Mouse (Mus musculus) NIH3T3 (cell line): ENCODE measurements around the gene Samd15.
"Not testable (repeated sequence)": the region's sequence is repeated elsewhere in the genome, so short reads cannot be mapped to it uniquely, and the experiment has no call there.

Source experiments
- DNase-seq: peaks from one replicate; pipeline ENCODE4 v3.0.0-alpha.2; 2012; ENCODE audit warnings: low read depth

Gene Samd15

DNA sequence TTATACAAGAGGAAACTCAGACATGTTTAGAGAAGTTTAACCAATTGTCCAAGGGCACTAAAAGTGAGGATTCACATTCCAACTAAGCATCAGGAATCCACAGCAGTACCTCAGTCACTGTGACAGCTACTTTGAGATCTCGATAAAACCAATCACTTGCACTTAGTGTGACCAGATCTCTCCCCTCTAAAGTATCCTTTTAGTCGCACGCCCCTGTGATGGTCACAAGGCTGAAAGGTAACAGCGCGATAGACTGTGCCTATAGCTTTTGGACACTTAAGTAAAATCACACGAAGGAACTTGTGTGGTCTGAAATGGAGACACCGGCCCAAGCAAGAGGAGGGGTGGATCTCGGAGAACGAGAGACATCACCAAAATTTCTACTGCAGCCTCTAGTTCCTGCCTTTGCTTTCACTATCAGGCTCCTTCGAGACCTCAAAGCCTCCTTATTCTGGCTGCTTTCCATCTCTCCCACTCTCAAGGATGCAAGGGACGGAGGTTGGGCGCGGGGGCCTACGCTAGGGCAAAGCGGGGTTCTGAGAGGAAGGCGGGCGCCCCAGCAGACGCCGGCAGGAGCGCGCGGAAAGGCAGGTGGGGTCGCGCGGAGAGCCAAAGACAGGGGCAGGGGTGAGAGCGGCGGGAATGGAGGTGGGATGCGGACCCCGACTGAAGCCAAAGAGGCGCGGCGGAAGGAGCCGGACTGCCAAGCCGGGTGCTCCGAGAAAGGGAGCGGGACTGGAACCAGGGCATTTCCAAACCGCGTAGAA lies at the start of gene Samd15:
TSS of gene Samd15 (plus strand) at position 518 of the 767 bp plus-strand sequence.
- DNase-seq, result peak; percentile 61

DNA sequence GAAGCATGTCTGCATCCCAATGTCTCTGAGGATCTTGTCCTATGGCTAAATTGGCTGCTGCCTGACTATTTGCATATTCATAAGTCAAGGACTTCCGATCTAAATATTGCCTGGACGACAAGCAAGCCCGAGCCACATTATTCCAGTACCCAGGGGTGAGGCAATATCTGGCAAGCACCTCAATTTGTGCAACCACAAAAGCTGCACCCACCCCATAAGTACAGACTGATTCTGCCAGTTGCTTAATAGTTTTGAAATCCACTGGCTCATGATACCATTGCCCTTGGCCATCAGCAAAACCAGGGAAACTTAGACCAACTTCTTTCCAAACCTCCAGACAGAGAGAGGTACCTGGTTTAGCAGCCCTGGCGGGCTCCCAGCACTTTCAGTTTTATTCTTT lies 45.1 kb upstream of the Samd15 start:
- peak; percentile 48 for DNase-seq

DNA sequence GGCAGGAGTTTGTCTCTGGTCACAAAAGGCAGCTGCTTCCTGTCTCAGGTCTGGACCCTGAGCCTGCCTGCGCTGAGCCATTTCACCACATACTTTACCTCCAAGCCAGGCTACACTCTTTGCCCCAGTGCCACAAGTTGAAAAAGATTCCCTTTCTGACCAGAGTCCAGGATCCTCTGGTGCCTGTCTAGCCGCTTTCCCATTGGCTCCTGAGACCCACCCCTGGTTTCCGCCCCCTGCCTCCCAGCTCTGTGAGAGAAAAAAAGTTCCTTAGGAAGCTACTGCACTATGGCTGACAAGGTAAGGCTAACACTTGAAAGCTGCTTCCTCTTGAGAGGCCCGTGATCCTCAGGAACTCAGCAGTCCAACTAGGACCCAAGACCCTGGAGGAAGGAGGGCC lies 42.2 kb upstream of the Samd15 start:
- no peak for DNase-seq

- no peak for DNase-seq
Measured at GRCm38 (mm10) chr12:87158099-87158498, 41.4 kb upstream of the Samd15 start.

GRCm38 (mm10) chr12:87160310-87160709 lies 39.2 kb upstream of the Samd15 start:
- no peak for DNase-seq

DNA sequence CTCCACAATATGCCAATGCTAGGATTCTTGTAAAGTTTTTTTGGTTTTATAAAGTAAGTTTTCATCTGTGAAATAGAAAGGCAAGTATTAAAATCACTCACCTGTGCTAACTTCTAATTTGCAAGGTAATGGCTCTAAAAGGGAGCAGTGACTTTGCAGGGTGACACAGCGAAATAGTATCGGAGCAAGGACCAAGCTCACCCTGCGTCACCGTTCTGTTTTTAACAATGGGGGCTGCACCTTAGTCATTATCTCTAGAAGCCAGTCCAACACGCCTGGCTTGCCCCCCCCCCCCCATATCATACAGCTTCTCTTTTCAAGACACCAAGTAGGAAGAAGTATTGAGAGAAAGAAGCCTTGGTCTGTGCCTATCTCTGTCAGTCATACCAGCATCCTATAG lies 38.7 kb upstream of the Samd15 start:
- DNase-seq, result no peak

DNA sequence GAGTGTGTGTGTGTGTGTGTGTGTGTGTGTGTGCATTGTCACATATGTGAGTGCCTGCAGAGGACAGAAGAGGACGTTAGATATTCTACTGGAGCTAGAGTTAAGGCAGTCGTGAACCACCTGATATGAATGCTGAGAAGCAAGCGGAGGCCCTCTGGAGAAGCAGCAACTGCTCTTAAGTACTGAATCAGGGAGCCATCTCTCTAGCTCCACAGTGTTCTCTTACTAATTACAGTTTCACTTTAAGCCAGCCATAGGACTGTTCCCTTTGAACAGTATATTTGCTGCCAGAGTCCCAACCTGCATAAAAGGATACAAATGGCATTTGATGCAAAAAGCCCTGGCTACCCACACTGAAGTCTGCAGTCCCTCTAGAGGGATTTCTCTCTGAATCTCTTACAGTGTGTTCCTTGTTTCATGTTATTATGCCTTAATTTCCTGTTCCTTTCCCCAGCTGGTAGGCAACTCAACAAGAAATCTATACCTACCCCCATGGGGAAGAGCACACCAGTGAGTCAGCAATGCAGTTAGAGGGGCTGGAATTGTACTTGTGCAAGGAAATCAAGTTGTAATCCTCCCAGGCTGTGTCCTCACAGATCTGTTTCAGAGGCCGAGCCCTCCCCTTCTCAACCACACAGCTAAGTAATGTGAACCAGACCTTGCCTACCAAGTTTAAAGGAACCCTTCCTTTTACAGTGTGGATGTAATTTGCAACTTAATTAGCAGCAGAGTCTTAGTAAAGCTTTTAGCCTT lies 24.2 kb upstream of the Samd15 start:
- peak; percentile 81 for DNase-seq

DNA sequence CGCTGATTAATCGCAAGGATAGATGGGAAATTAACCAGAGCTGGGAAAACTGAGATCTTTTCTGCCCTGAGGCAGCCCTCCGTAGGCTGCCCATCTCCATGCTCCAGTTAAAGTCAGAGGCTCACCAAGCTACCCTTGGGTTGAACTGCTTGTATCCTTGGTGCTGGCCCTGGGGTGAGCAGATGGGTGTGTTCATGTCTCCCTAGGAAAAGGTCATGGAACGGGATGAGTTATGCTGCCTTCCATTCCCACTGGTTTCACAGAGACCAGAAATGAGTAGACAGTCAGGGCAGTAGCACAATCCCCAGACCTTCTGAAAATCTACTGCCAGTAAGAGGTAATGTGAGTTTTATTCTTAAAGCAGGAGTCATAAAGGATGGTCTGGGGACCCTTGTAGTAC lies 21.9 kb upstream of the Samd15 start:
- no peak for DNase-seq

GRCm38 (mm10) chr12:87193008-87193407 lies 6.5 kb upstream of the Samd15 start:
- DNase-seq, result no peak

DNA sequence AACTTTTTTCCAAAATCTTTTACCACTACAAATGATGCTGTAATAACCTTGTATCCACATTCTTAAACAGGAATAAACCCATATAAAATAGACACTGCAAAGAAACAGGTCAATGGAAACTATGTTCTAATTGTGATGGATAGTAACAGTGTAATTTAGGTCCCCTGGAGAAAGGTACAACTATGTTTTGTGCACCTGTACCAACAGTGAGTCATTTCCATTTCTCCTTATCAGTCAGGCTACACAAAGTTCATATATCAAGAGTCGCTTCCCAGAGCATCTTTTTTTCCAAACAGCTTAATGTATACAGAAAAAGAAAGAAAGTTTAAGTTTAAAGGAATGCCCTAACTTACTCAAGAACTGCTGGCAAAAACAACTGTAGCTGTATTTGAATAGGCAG lies 4.5 kb upstream of the Samd15 start:
- no peak for DNase-seq

DNA sequence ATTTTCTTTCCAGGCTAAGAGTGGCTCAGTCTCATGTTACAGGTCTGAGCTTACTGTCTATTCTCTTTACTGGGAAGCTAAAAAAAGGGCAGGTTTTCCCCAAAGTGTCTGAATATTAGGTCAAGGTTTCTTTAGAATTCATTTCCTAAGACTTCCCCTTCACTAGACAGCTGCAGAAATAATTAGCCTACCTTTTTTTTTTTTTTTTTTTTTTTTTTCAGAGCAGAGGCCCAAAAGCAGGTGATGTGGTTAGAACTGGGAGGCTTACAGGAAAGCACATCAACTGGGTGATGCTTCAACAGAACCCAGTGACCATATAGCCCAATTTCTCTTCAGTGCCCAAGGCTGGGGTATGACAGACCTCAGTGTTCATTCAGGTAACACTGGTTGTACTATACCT lies 3.2 kb upstream of the Samd15 start:
- DNase-seq, result no peak

DNA sequence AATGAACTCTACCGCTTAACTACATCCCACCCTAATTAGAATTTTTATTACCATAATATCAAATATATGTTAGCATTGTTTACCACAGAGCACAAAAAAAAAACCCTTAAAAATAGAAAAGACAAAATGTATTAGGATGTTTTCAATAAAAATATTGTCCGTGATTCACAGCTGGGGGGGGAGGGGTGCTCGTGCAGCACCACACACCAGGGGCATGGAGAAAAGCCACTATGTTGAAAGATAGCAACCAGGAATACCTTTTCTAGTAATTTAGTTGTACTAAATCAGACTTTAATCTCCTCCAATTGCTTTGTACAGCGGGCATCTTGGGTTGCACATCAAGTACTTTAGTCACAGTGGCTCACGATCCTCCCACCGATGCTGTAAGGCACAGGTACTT lies 731 bp upstream of the Samd15 start:
- DNase-seq, result no peak

DNA sequence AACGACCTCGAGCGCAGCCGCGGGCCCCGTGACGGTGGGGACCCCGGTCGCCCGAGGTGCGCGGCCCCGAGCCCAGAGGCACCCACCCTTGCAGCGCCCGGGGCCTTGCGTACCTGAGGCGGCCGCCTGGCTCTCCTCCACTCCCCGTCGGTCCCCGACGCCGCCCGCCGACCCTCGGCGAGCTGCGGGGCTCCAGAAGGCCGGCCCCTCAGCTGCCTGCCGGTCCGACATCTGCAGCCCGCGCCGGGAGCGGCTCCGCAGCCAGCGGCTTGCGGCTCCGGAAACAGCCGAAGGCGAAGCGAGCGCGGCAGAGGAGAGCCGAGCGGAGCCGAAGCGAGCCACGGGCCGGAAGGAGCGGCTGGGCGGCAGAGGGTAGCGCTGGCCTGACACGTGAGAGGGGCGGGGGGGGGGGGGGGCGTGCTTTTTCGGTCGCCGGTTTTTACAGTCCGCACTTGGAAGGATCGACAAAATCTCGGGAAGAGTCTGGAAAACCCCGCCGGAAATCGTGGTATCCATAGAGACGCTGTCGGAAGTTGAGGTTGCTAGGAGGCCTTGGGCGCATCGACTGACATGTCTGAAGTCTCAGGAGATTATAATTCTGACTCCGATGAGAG lies 557 bp downstream of the Samd15 start, which contains the start of gene Tmed8:
TSS of gene Tmed8 (minus strand) at position 482 of the 614 bp plus-strand sequence.
- peak; percentile 89 for DNase-seq

GRCm38 (mm10) chr12:87201694-87202093 lies 2.2 kb downstream of the Samd15 start:
- DNase-seq, result no peak

- not testable (repeated sequence) for DNase-seq
Measured at GRCm38 (mm10) chr12:87205789-87206188, 6.3 kb downstream of the Samd15 start.

GRCm38 (mm10) chr12:87212844-87213606 lies 13.5 kb downstream of the Samd15 start:
- no peak for DNase-seq

DNA sequence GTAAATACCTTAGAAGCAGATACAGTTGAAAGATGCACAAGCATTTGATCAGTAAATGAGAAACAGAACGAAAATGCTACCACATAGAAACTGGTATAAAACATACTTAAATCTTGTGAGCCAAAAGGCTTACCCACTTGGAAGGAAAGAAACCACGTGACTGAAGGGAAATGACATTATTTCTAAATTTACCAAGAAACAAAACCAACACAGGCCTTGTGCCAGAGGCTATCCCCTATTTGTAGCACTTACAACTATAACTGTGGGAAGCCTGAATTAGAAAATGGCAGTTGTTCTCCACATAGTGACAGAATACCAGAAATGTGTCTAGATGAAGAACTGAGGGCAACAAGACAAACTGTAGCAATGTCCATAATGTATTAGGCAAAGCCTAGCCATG lies 16.5 kb downstream of the Samd15 start:
- DNase-seq, result peak; percentile 32

- peak; percentile 21 for DNase-seq
Measured at GRCm38 (mm10) chr12:87217596-87217995, 18.1 kb downstream of the Samd15 start.

DNA sequence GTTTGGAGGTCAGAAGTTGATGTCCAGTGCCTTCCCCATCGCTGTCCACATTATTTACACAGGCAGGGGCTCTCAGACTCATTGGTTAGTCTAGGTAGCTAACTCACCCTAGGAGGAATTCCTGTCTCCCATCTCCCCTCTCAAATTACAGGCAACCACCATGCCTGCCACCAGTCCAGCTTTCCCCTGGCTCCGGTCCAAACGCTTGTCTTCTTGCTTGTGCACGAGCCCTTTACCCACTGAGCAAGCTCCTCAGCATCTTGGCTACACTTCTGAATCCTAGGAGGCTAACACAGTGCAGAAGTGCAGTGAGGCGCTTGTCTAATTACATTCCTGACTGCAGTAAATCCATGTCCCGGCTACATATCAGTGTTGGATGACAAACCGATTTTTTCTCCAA lies 19.8 kb downstream of the Samd15 start:
- DNase-seq, result peak; percentile 53

DNA sequence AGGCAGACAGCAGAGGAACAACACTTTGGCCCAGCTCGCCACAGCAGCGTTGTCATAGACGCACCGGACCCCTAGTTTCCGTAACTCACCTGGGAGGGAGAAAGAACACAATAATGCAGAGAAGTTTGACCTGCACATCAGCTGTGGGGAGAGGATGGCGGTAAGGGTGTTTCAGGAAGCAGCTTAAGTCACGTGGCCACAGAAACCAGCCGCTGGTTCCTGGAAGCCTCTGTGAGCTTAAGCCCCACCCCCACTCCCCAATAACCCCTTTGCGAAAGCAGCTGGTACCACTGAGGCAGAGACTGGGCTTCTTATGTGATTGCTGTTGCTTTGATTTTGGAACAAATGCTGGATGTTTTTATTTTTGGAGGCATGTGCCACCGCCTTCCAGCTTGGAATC lies 25.4 kb downstream of the Samd15 start:
- no peak for DNase-seq

GRCm38 (mm10) chr12:87226801-87227200 lies 27.3 kb downstream of the Samd15 start:
- DNase-seq, result peak; percentile 8

GRCm38 (mm10) chr12:87229633-87230032 lies 30.1 kb downstream of the Samd15 start:
- DNase-seq, result no peak
